Mouse (Mus musculus) myocyte (in vitro differentiated cells): ENCODE results near the gene Ttc21b.

Experiments
- CEBPB ChIP-seq: IDR thresholded peaks from 2 replicates; pipeline ENCODE4 v1.6.1; 2011; ENCODE audit warnings: mild to moderate bottlenecking, moderate library complexity; ENCODE audit not compliant: poor library complexity, insufficient read depth, severe bottlenecking
- E2F4 ChIP-seq: IDR thresholded peaks from one replicate; pipeline ENCODE4 v1.6.1; 2011; ENCODE audit warnings: mild to moderate bottlenecking, control low read depth, moderate library complexity; ENCODE audit not compliant: insufficient read depth
- MAX ChIP-seq: IDR thresholded peaks from one replicate; pipeline ENCODE4 v1.6.1; 2011; ENCODE audit warnings: low read depth, mild to moderate bottlenecking, control low read depth
- MYOD1 ChIP-seq, 3 experiments: IDR thresholded peaks; one replicate each; pipeline ENCODE4 v1.6.1; 2011; ENCODE audit warnings: control low read depth in 2 of 3, low read depth in 2 of 3, mild to moderate bottlenecking in 2 of 3, moderate library complexity in 1 of 3; ENCODE audit not compliant: insufficient read length in 2 of 3, control insufficient read depth in 1 of 3
- MYOG ChIP-seq, 3 experiments: IDR thresholded peaks; one replicate each; pipeline ENCODE4 v1.6.1; 2011; ENCODE audit warnings: control low read depth in 2 of 3, low read depth in 2 of 3, mild to moderate bottlenecking in 2 of 3; ENCODE audit not compliant: insufficient read length in 2 of 3, control insufficient read depth in 1 of 3, insufficient read depth in 1 of 3
- POLR2A ChIP-seq: IDR thresholded peaks from one replicate; pipeline ENCODE4 v1.6.1; 2011; ENCODE audit warnings: low read depth, mild to moderate bottlenecking, control low read depth, moderate library complexity; ENCODE audit not compliant: insufficient read length
- POLR2AphosphoS2 ChIP-seq: IDR thresholded peaks from one replicate; pipeline ENCODE4 v1.6.1; 2011; ENCODE audit warnings: low read depth, control low read depth; ENCODE audit not compliant: insufficient read length
- REST ChIP-seq: IDR thresholded peaks from one replicate; pipeline ENCODE4 v1.6.1; 2011; ENCODE audit warnings: mild to moderate bottlenecking, control low read depth, moderate library complexity; ENCODE audit not compliant: insufficient read depth, insufficient read length
- SRF ChIP-seq: IDR thresholded peaks from one replicate; pipeline ENCODE4 v1.6.1; 2011; ENCODE audit warnings: low read depth; ENCODE audit not compliant: control insufficient read depth, insufficient read length
- TCF12 ChIP-seq: IDR thresholded peaks from one replicate; pipeline ENCODE4 v1.6.1; 2011; ENCODE audit warnings: mild to moderate bottlenecking, control low read depth; ENCODE audit not compliant: poor library complexity, insufficient read depth, severe bottlenecking
- TCF3 ChIP-seq: IDR thresholded peaks from one replicate; pipeline ENCODE4 v1.6.1; 2011; ENCODE audit warnings: low read depth, control low read depth; ENCODE audit not compliant: insufficient read length
- USF1 ChIP-seq: IDR thresholded peaks from one replicate; pipeline ENCODE4 v1.6.1; 2011; ENCODE audit warnings: low read depth, mild to moderate bottlenecking, control low read depth, moderate library complexity

DNA sequence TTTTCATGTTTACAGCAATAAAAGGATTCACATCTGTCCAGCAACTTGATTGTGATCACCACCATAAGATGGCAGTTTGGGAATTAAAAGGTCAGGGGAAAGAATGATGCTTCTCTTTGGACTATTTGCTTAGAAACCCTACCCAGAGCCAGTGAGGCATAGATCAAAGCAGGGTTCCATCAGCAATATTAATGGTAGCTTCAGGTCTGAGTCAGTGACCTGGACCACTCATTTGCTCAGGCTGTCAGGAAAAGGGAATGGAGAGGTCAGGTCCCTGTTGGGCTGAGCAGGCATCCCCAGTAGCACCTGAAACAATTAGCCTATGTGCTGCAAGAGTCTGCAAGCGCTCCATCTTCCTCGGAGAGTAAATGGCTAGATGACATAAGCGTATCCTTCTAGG is 84.8 kb downstream of the Ttc21b start:
- no peak for TF ChIP-seq MYOG (IDR thresholded peaks at IDR 0.05; ENCODE audit: control insufficient read depth in 1 of 3, insufficient read depth in 1 of 3, insufficient read length in 2 of 3, low read depth in 2 of 3)
- TF ChIP-seq POLR2A = no peak
- TF ChIP-seq MAX = no peak
- no peak for TF ChIP-seq TCF12
- TF ChIP-seq USF1 = no peak
- no peak for TF ChIP-seq POLR2AphosphoS2
- no peak for TF ChIP-seq CEBPB
- TF ChIP-seq E2F4 = no peak
- TF ChIP-seq REST = no peak
- no peak for TF ChIP-seq MYOD1 (IDR thresholded peaks at IDR 0.05; ENCODE audit: control insufficient read depth in 1 of 3, insufficient read length in 2 of 3, low read depth in 2 of 3)
- TF ChIP-seq SRF = no peak
- no peak for TF ChIP-seq TCF3
